Mouse (Mus musculus) cerebellum, postnatal 4 days (tissue): ENCODE results near the gene Esrra.

Source experiments
- DNase-seq, 2 experiments: peaks; one replicate each; pipeline ENCODE4 v3.0.0; 2022; ENCODE audit warnings: low spot score in 2 of 2, mixed read lengths in 1 of 2

The Esrra gene

DNA sequence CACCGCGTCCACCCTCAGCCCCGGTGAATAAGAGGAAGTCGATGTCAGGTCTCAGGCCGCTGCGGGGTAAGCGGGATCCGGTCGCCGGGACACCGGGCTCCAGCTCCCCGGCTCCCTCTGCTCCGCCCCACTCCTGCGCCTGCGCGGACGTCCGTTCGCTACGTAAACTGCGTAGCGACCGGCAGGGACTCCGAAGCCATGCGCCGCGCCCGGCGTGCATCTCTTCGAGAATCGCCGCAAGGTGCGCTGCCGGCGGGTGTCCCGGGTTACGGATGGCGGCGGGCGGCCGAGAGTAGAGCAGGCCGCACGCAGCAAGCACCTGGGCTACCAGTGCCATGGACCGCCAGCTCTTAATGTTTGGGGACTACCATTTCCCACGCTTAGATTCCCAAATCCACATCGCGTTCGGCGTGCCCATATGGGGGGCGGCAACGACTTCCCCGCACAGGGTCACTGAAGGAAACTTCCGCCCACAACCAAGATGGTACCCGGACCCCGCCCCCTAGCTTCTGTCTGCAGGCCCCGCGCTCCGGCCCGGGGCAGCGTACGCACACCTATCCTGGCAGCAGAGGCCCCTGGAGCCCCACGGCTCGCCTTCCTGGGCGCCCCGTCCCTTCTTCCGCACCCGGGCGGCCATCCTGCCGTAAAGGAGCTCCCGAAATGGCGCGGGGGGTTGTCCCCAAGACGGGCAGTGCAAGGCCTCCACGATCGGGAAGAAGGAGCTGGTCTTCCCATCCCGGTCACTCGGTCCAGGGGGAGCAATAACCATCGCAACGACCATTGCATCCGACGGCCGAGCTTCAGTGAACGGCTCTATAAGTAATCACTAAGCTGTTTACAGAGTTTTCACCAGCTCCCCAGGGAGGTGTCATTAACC lies 20.0 kb upstream of the Esrra start, which contains the start of gene Bad:
Bad (plus strand) TSS at position 490 of the 877 bp plus-strand sequence.
- peak; percentile 95 to 98 for DNase-seq

DNA sequence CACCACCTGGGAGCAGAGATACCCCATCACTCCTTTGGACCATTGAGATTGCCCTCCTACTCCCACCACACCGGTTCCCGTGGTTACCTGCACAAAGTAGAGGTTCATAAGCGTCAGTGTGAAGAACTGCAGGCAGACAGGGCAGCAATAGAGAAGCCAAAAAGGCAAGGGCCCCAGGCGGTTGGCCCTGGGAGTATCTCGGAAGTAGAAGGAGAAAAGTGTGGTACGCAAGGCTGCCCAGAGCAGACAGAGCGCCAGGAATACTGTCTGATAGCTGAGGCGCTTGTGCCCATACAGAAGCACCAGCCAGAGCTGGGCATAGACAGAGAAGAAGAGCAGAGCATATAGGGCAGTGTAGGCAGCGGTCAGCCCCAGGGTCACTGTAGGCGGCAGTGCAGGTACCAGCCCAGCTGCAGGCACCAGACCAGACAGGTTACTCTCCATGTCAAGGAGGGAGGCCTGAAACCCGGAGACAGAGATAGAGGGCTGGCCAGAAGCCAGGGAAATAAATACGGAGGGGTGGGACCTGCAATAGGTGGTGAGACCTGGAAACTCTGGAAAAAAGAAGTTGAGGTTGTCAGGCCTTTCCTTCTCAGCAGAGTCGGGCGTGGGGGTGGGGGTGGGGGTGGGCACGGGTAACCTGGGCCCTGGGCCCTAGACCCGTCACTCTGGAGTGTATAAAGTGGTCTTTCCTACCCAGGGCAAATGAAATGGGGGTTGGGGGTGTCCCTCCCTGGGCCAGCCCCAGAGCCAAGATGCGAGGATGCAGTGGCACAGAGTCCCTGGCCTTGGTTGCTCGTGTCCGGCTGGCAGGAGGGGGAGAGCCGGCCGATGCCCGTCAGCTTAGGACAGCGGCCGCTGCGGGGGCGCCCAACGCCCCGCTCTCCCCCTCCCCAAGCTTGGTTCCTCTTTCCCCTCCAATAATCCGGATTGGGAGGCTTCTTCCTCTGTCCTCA lies 19.1 kb upstream of the Esrra start:
- no peak for DNase-seq

GRCm38 (mm10) chr19:6939106-6940002 lies 17.7 kb upstream of the Esrra start:
- no peak for DNase-seq

GRCm38 (mm10) chr19:6937541-6938465 lies 16.2 kb upstream of the Esrra start:
- no peak for DNase-seq

DNA sequence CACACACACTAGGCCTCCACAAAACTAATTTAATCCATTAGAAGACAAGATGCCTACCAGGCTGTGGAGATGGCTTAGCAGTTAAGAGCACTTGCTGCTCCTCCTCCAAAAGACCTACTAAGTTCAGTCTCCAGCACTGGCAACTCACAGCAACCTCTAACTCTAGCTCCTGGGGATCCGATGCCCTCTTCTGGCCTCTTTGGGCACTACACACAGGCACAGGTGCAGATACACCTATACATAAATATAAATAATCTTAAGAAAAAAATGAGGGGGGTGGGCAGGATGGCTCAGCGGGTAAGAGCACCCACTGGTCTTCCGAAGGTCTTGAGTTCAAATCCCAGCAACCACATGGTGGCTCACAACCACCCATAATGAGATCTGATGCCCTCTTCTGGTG lies 14.7 kb upstream of the Esrra start:
- DNase-seq: no peak

- DNase-seq: no peak
Measured at GRCm38 (mm10) chr19:6934195-6934977, 12.8 kb upstream of the Esrra start, which contains the start of gene Kcnk4. Gene Kcnk4, minus strand, starts transcription at chr19:6934515.

GRCm38 (mm10) chr19:6933436-6934194 lies 12.0 kb upstream of the Esrra start:
- DNase-seq: no peak

DNA sequence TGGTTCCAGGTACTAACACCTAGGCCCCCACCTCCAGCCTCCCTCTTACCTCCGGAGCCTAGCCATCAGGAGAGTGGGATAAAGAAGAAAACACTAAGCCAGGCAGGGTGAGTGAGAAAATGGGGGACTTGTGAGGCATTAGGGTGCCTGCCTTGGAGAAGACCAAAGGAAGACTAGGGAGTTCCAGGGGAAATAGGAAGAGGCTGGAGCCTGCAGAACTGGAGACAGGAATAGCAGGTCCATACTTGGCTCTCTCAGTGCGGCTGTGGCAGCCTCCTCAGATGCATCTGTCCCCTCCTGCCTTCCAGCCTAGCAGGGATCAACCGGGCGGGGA lies 11.5 kb upstream of the Esrra start:
- DNase-seq: no peak

- DNase-seq: no peak
Measured at GRCm38 (mm10) chr19:6932018-6932417, 10.4 kb upstream of the Esrra start.

GRCm38 (mm10) chr19:6931002-6931401 lies 9.4 kb upstream of the Esrra start:
- DNase-seq: no peak

GRCm38 (mm10) chr19:6928080-6928479 lies 6.5 kb upstream of the Esrra start:
- DNase-seq: no peak

- no peak for DNase-seq
Measured at GRCm38 (mm10) chr19:6926559-6927255, 5.1 kb upstream of the Esrra start.

GRCm38 (mm10) chr19:6925611-6926329 lies 4.2 kb upstream of the Esrra start:
- DNase-seq: no peak

GRCm38 (mm10) chr19:6925307-6925573 lies 3.6 kb upstream of the Esrra start, which contains the start of gene Catsperz:
Gene Catsperz, minus strand, starts transcription at chr19:6925380.
- no peak for DNase-seq

DNA sequence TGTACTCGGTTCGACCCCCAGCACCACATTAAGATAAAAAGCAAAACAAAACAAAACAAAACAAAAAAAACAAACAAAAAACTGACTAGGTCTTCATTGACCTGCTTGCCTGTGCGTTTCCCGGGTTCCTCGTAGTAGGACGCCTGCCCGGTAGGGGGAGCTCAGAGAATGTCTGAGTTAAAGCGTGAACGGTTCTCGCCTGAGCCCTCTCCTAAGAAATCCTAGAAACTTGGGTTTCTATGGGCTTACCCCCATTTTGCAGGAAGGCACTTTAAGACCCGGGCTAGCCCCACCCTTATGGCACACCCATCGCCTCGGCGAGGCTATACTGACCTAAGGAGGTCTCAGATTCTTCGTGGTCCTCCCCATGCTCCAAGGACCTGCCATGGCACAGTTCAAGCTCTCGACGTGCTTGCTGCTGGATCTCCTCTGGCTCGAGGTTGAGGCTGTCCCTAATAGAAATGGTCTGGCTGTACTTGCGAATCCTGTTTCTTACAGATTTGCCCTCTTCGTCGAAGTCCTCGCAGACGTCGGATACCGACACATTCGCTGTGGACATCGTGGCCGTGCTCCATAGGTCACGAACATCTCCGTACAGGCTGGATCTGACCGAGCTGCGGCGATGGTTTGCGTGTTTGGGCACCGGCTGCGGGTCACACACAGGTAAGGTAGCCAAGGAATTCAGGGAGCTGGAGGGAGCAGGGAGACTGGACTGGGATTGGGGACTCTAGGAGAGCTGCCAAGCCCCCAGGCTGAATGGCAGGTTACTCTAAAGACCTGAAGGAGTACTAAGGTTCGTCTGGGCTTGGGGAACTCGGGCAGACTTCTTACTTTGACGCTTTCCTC lies 3.1 kb upstream of the Esrra start:
- DNase-seq: peak; percentile 81 to 84

DNA sequence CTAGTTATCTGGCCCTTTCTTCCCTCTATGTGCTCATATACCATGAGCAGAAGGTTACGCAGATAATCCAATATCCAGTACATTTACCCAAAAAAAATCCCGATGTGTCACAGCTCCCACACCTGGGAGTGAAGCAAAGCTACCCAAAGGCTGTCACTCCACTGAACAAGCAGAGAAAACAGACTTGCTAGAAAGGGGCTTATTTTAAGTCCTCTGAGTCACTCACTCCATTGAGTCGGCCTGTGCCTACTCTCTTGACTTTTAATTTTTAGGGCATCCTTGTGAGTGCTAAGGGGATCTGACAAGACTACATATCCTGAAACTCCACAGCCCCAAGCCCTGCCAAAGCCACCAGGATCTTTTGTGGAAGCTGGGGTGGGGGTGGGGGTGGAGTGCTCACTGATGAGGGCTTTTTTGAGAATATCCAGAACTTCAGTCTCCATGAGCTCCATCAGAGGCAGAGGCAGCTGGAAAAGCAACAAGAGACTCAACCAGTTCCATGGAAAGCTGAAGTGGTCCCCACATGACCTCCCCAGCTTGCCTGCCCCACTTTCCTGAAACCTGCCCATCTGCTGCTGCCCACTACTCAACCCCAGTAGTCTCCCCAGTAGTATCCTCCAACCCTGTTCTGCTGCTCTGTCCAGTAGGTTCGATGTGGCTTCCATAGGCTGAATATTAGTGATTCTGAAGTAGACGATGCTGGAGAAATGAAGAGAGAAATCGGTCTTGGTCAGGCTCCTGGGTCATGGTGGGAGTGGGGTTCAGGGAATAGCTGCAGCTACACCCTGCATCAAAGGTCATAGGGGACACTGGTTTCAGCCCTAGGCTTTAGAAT lies 1.5 kb upstream of the Esrra start:
- no peak for DNase-seq
